Mouse (Mus musculus): ENCODE results near the gene Gm13757. TPM values are rescaled to one million over a fixed set of nuclear protein-coding genes. Genes with fewer than 3 reads are reported as not detected.

Gene Gm13757
- not detected in 2 replicates for polyA plus RNA-seq (2015; fragmentation: Nextera tagmentation; extraction: Ambion mirVana)

DNA sequence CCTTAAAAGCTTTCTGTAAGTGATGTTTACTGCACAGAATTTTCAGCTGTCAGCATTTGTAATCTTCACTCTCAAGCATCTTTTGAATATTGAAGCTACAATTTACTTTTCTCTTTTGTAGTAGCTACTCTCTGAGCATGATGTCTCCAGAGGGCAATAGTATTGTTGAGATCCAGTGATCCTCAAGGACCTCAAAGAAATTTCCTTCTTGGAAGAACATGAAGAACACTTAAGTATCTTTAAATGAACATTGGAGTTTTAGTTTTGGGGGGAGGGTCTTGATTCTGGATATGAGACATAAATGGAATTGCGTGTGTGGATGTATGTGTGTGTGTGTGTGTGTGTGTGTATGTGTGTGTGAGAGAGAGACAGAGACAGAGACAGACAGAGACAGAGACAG lies at the start of gene Gm13757:
Gene Gm13757 (minus strand): TSS at position 101 of the 400 bp plus-strand sequence.

GRCm38 (mm10) chr2:88493020-88493419 lies 44.1 kb upstream of the Gm13757 start, which contains the start of gene Olfr1185-ps1:
TSS of gene Olfr1185-ps1 (plus strand) at chr2:88493320.

DNA sequence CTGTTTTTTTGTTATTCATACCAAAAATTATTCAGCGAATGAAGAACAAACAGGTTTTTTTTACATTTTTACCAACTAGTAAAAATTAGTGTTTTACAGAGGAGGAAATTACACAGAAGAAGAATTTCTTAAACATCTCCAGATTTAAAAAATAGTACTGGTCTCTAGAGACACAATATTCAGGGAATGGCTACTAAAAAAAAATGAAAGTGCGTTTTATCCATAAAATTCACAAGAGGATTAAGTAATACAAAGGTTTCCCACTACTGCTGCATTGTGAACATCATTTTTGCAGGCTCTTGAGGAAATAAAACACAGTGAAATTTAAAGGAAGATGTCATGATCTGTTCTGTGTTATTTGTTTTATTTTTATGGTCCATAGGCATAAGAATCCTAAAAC lies 34.4 kb upstream of the Gm13757 start, which contains the start of gene Olfr1184:
Gene Olfr1184 (plus strand): TSS at position 301 of the 400 bp plus-strand sequence.

DNA sequence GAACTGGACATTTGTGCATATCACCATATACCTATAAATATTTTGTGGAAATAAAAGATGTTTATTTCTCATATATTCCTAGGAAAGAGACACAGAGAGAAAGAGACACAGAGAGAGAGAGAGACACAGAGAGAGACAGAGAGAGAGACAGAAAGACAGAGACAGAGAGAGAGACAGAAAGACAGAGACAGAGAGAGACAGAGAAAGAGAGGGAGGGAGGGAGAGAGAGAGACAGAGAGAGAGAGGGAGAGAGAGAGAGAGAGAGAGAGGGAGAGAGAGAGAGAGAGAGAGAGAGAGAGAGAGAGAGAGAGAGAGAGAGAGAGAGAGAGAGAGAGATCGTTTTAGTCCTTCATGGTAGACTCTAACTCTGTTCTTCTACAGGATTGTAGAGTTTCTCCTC lies 5.6 kb upstream of the Gm13757 start, which contains the start of gene Olfr1183:
Gene Olfr1183 (plus strand): TSS at position 301 of the 400 bp plus-strand sequence.

GRCm38 (mm10) chr2:88426071-88426470 lies 22.9 kb downstream of the Gm13757 start, which contains the start of gene Olfr1181:
TSS of gene Olfr1181 (minus strand) at chr2:88426171.

DNA sequence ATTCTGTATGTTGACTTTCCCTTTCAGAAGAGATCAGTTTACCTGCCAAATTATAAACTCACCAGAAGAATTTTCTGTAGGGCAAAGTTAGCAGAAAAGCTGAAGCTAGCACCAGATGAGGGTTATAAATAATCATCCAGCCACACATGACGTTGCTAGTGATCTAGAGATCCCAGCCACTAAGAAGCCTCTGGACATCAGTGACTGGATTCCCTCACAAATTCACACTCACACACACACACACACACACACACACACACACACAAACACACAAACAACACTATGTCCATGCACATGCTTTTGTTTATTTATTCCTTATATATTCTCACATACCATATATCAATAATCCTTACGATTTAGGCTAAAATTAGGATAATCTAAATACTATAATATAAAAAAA lies 29.9 kb downstream of the Gm13757 start, which contains the start of gene Olfr1180:
Gene Olfr1180 (minus strand): TSS at position 101 of the 400 bp plus-strand sequence.

DNA sequence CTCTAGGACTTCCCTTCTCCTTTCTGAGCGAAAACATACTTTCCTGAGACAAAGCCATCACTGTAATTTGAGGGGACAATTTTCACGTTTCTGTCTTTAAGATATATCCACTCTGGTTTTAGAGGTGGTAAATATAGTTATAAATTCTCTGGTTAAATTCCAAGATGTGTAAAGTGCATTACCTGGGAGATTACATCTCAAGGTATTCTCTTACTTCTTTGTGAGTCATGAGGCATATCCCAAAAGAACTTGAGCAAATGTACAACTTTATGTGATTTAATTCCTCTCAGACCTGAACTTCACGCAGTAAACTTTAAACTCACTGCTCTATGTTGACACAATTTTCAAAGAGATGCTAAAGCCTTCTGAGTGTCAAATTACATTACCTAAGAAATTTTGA lies 42.6 kb downstream of the Gm13757 start, which contains the start of gene Olfr1179:
Gene Olfr1179 (minus strand): TSS at position 101 of the 400 bp plus-strand sequence.

Other genes with a start within 250 kb of the Gm13757 start
- gene Olfr1170, start 220.8 kb downstream of the Gm13757 start, polyA plus RNA-seq (2015; fragmentation: Nextera tagmentation; extraction: Ambion mirVana): not detected in 2 replicates
- gene Olfr1173, start 169.3 kb downstream of the Gm13757 start, polyA plus RNA-seq (2015; fragmentation: Nextera tagmentation; extraction: Ambion mirVana): not detected in 2 replicates
- not detected in 2 replicates for gene Olfr1174-ps, start 134.0 kb downstream of the Gm13757 start, polyA plus RNA-seq (2015; fragmentation: Nextera tagmentation; extraction: Ambion mirVana)
- gene Olfr1175-ps, start 121.9 kb downstream of the Gm13757 start, polyA plus RNA-seq (2015; fragmentation: Nextera tagmentation; extraction: Ambion mirVana): not detected in 2 replicates
- not detected in 2 replicates for gene Olfr1176, start 112.4 kb downstream of the Gm13757 start, polyA plus RNA-seq (2015; fragmentation: Nextera tagmentation; extraction: Ambion mirVana)
- not detected in 2 replicates for gene Olfr1177-ps, start 102.6 kb downstream of the Gm13757 start, polyA plus RNA-seq (2015; fragmentation: Nextera tagmentation; extraction: Ambion mirVana)
- not detected in 2 replicates for gene Olfr1178, start 62.1 kb downstream of the Gm13757 start, polyA plus RNA-seq (2015; fragmentation: Nextera tagmentation; extraction: Ambion mirVana)
- not detected in 2 replicates for gene Olfr1179, start 42.7 kb downstream of the Gm13757 start, polyA plus RNA-seq (2015; fragmentation: Nextera tagmentation; extraction: Ambion mirVana)
- not detected in 2 replicates for gene Olfr1180, start 30.0 kb downstream of the Gm13757 start, polyA plus RNA-seq (2015; fragmentation: Nextera tagmentation; extraction: Ambion mirVana)
- gene Olfr1181, start 23.0 kb downstream of the Gm13757 start, polyA plus RNA-seq (2015; fragmentation: Nextera tagmentation; extraction: Ambion mirVana): not detected in 2 replicates
- gene Olfr1183, start 5.7 kb upstream of the Gm13757 start, polyA plus RNA-seq (2015; fragmentation: Nextera tagmentation; extraction: Ambion mirVana): not detected in 2 replicates
- gene Olfr1184, start 34.5 kb upstream of the Gm13757 start, polyA plus RNA-seq (2015; fragmentation: Nextera tagmentation; extraction: Ambion mirVana): not detected in 2 replicates
- gene Olfr1185-ps1, start 44.2 kb upstream of the Gm13757 start, polyA plus RNA-seq (2015; fragmentation: Nextera tagmentation; extraction: Ambion mirVana): not detected in 2 replicates
- gene Olfr1186, start 69.4 kb upstream of the Gm13757 start, polyA plus RNA-seq (2015; fragmentation: Nextera tagmentation; extraction: Ambion mirVana): not detected in 2 replicates
- gene Olfr1188, start 107.8 kb upstream of the Gm13757 start, polyA plus RNA-seq (2015; fragmentation: Nextera tagmentation; extraction: Ambion mirVana): not detected in 2 replicates
- gene Olfr1189, start 137.3 kb upstream of the Gm13757 start, polyA plus RNA-seq (2015; fragmentation: Nextera tagmentation; extraction: Ambion mirVana): not detected in 2 replicates
- not detected in 2 replicates for gene Olfr1191-ps1, start 191.4 kb upstream of the Gm13757 start, polyA plus RNA-seq (2015; fragmentation: Nextera tagmentation; extraction: Ambion mirVana)
- not detected in 2 replicates for gene Olfr1192-ps1, start 199.4 kb upstream of the Gm13757 start, polyA plus RNA-seq (2015; fragmentation: Nextera tagmentation; extraction: Ambion mirVana)
- gene Olfr1193, start 226.5 kb upstream of the Gm13757 start, polyA plus RNA-seq (2015; fragmentation: Nextera tagmentation; extraction: Ambion mirVana): not detected in 2 replicates
- gene Olfr1195, start 240.1 kb upstream of the Gm13757 start, polyA plus RNA-seq (2015; fragmentation: Nextera tagmentation; extraction: Ambion mirVana): not detected in 2 replicates